Mouse (Mus musculus): ENCODE results near the gene App.

Gene App

DNA sequence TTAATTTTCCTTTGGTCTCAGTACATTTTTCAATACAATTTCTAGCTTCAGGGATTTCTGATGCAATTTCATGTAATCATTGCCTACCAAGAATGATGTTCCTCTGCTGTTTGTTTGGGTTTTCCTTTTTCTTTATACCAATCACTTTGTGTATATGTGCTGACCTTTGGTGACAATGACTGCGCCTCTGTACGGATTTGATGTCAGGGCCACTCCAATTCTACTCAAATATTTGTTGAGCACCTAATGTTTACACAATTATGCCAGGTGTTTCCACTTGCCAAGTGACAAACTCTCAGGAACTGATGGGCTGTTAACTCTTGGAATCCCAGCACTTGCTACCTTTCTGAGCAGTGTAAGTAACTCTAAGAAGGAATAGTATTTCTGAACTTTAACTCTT lies 98.2 kb downstream of the App start:
- no peak for DNase-seq (ENCODE audit: low read depth)

GRCm38 (mm10) chr16:85074889-85075288 lies 98.7 kb downstream of the App start:
- DNase-seq (ENCODE audit: low read depth), result no peak

DNA sequence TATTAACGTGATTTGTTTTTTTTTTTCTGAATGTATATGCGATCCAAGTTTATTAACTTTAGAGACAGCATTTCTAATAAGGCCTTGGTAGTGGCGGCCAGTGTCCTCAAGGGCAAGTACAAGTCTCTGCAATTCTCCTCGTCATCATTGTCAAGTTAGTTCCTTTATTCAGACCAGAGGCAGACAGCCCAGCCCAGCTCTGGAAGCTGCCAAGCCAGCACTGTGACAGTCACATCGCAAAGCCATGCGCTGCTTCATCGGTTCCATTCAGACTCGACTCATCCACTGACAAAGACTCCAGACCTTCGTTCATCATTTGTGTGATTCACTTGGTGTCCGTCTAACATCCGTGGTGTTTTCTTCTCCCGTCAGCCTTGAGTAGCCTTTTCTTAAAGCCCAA lies 100.9 kb downstream of the App start:
- DNase-seq (ENCODE audit: low read depth), result no peak

- no peak for DNase-seq (ENCODE audit: low read depth)
Observed at GRCm38 (mm10) chr16:85071791-85072190, 101.8 kb downstream of the App start.

GRCm38 (mm10) chr16:85071248-85071647 lies 102.3 kb downstream of the App start:
- no peak for DNase-seq (ENCODE audit: low read depth)

DNA sequence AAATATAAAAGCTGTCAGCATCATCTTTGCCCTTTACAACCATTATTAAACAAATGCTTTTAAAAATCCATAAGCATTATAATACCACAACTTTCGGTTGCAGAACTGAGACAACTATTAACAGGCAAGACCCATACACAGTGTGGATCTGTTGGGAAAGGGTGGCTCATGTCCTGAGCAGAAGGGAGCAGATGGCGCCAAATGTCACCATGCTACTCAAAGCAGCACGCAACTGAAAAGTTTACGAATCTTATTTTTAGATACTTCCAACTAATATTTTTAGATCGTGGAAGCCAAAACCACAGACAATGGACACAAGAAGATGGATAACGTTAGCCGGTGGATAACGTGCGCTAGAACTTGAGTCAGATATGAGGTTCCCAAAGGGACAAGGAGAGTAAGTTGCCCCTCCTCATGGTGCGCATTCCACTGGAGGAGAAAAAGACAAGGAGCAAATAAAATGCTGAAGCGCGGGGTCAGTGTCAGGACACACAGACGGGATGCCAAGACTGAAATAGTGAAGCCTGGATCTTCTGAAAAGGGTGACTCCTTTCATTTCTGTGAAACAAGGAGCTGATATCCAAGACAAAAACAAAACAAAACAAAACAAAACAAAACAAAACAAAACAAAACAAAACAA lies 106.2 kb downstream of the App start:
- DNase-seq (ENCODE audit: low read depth), result no peak

DNA sequence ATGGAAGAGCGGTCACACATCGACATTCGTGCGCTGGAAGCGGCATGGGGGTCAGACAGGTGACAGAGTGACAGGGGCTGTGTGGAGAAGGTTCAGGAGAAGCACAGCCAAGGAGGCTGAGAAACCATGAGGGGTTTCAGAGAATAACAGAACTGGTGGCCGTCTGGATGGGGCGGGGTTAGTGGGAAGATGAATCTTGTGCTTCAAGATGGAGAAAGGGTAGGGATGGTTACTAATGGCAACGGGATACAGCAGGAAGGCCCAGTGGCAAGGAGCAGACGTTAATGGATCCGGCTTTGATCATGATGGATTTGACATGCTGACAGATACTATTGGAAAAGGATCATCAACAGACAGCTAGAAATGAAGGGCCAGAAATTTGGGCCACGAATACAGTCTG lies 107.3 kb downstream of the App start:
- no peak for DNase-seq (ENCODE audit: low read depth)

DNA sequence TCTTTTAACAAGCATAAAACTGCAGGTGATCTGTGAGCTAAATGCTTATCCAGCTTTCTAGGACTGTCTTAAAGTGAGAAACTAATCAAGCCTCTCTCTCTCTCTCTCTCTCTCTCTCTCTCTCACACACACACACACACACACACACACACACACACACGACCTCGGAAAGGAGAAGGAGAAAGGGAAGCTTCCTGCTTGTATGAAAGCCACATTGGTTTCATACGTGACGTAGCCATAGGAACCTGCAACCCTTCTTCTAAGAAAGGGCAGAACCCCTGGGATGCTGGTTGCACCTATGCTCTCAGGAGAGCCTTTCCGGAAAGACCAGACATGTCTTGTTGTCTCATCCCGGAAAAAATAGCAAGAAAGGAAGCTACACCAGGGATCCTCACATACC lies 108.8 kb downstream of the App start:
- no peak for DNase-seq (ENCODE audit: low read depth)

- DNase-seq (ENCODE audit: low read depth), result no peak
Observed at GRCm38 (mm10) chr16:85062732-85063131, 110.8 kb downstream of the App start.

DNA sequence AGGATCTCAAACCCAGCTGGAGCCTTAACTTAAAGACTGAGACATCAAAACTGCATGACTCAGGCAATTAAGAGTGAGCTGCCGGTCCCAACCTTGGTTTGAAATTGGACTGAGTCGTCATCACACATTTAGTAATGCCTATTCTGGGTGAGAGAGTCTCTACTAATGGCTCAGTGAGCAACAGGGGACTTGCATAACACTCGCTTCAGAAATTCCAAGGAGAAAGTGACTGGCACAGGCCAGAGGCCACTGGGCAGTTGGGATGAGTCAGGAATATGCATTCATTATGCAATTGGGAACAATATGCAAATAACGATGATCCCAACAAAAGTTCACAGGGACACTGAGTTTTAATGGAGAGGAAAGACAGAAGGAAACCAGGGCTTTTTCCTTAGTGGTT lies 111.8 kb downstream of the App start:
- DNase-seq (ENCODE audit: low read depth), result peak; percentile 33

DNA sequence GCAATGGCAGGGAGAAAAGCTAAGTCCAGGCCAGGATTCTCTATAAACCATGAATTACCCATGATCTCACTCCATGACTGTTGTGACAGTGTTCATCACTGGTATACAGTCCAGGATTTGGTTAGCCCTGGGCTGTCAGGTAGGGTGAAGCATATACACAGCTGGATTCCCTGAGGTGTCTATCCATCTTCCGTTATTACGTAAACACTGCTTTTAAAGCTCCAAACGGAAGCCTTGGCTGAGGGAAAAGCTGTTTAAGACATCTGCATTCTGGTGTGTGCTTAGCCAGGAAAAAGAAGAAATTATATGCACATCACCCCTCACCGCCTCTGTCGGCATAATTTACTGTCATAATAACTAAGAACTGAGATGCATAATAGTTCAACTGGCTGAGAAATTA lies 115.4 kb downstream of the App start:
- DNase-seq (ENCODE audit: low read depth), result no peak

DNA sequence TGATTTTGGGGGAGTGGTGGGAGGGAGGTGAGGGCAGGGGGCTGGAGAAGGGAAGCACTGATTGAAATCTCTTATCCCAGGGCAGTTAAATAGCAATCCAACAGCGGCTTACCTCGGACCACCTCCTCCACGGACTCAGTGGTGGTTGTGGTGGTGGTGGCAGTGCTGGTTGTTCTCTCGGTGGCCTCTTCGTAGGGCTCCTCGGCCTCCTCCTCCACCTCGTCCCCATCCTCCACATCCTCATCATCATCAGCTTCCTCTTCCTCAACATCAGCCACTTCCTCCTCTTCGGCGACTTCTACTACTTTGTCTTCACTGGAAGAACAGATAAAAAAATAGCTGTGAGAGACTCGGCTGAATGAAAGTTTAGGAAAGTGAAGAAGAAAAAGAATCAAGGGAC lies 117.4 kb downstream of the App start:
- DNase-seq (ENCODE audit: low read depth), result no peak

DNA sequence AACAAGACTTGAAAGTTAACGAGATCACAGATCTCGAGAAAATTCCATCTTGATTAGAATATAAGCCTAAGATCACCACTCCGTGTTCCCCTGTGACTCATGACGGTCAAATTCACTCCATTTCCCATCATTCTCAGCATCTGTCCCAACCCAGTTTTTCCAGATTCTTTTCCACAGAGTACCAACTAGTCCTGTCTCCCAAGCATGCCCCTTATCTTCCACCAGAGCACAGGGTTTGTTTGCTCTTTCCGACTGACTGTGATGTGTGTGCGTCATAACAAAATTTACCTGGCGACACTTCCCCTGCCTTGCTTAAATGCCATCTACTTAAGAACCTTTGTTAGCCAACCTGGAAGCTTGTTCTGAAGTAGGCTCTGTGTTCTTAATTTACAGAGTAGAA lies 119.6 kb downstream of the App start:
- no peak for DNase-seq (ENCODE audit: low read depth)

- no peak for DNase-seq (ENCODE audit: low read depth)
Observed at GRCm38 (mm10) chr16:85047310-85047709, 126.3 kb downstream of the App start.

GRCm38 (mm10) chr16:85041153-85041959 lies 132.2 kb downstream of the App start:
- DNase-seq (ENCODE audit: low read depth), result no peak

- DNase-seq (ENCODE audit: low read depth), result no peak
Observed at GRCm38 (mm10) chr16:85038731-85039130, 134.8 kb downstream of the App start.

GRCm38 (mm10) chr16:85037969-85038644 lies 135.5 kb downstream of the App start:
- DNase-seq (ENCODE audit: low read depth), result no peak

DNA sequence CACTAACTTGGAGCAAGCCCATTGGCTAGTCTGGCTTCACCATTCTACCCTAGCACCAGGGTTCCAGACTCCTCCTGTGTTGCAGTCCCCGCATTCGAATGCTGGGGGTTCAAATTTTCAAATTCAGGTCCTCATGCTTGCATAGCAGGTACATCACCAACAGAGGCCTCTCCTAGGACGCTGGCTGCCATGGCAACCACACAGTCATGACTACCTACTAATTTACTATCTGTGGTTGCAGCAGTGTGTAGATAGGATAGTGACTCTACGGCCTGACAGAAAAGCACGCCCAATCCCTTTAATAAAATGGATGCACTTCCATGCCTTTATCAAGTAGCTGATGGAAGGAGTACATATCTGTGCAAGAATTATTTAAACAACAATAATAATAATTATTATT lies 137.8 kb downstream of the App start:
- DNase-seq (ENCODE audit: low read depth), result no peak

DNA sequence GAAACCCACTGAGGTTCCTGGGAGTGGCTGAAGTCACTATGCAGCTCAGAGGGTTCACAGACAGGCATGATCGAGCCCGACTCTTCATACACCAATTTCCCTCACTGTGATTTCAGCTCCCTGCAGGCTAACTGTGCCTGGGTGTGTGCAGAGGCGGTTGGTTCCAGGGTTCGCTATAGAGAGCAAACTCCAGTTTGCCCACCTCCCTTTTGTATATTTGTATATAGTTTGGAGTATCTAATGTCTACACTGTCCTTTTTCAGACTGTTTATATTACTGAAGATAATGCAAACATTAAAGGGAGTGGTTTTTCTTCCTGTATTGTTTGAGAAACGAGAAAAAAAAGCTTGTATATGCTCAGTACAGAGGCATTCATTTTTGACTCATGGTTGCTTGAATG lies 139.8 kb downstream of the App start:
- DNase-seq (ENCODE audit: low read depth), result no peak

- DNase-seq (ENCODE audit: low read depth), result no peak
Observed at GRCm38 (mm10) chr16:85030810-85031209, 142.8 kb downstream of the App start.

DNA sequence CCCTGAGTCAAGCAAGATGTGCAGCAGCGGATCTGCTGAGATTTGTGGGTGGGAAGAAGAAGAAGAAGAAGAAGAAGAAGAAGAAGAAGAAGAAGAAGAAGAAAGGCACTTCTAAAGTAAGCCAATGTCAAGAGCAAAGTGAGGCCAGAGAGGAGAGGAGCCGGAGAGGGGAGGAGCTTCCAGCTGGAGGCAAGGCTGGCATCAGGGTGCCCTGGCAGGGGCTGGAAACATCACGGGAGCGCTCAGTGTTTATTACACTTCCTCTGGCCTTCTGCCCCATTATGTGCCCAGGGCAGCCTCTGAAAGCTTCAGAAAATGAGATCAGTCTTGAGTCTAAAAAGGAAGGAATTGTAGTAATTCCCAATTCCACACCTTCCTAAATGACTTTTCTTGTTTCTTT lies 145.2 kb downstream of the App start:
- no peak for DNase-seq (ENCODE audit: low read depth)

DNA sequence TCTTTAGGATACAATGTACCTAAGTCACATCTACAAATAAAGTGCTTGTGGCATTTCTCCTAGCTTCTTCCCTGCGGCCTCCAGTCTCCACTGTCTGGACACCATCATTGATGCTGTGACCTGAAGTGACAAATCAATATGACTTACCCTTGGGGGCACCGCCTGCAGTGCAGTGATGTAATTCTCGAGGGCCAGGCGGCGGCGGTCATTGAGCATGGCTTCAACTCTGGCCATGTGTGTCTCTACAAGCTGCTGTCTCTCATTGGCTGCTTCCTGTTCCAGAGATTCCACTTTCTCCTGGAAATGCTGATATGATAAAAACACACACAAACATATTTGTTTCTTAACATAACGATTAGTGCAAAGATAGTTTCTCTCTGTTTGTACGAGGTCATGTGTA lies 148.9 kb downstream of the App start:
- DNase-seq (ENCODE audit: low read depth), result no peak

DNA sequence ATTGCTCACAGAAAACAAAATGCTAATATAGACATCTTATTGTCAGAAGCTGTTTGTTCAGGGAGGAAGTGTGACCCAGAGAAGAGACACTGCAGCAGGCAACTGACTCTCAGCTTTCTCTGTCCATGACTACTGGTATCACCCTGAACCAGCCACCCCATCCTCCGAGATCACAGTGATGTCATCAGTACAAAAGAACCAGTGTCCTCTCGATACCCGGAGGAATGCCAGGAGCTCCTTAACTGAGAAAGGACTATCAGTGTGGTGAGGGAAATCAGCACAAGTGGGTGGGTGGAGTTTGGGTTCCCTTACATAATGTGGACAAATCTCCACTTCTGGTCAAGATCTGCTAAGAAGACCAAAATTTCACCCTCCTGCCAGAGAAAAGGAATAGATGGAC lies 150.5 kb downstream of the App start:
- no peak for DNase-seq (ENCODE audit: low read depth)

Data from NIH3T3 (cell line).